Mouse (Mus musculus) lung, postnatal 0 days (tissue): ENCODE data around the gene Prkg1. TPM values are rescaled to one million over a fixed set of nuclear protein-coding genes. Genes with fewer than 3 reads are reported as not detected.
"Not testable (repeated sequence)": the region's sequence is repeated elsewhere in the genome, so short reads cannot be mapped to it uniquely, and the experiment has no call there.

ENCODE experiments used
- ATAC-seq: fragments of 200-750 bp; cut with Nextera tagmentation; 2 replicates; pipeline ENCODE4 v1.8.0; 2017; ENCODE audit warnings: moderate library complexity
- DNase-seq: peaks from one replicate; pipeline ENCODE4 v3.0.0-alpha.2; 2016; ENCODE audit warnings: low spot score
- H3K27ac ChIP-seq: fragments of 300-500 bp; sonication (generic); 2 replicates; pipeline ENCODE4 v1.5.1; 2014; ENCODE audit warnings: antibody characterized with exemption, mild to moderate bottlenecking, low read length, mixed read lengths
- H3K27me3 ChIP-seq: fragments of 300-500 bp; sonication (generic); replicated peaks from 2 replicates; pipeline ENCODE4 v1.6.1; 2014; ENCODE audit warnings: low read length, mixed read lengths; ENCODE audit not compliant: insufficient read depth
- H3K36me3 ChIP-seq: fragments of 300-500 bp; sonication (generic); 2 replicates; pipeline ENCODE4 v1.6.1; 2014; ENCODE audit warnings: low read length, mixed read lengths; ENCODE audit not compliant: insufficient read depth
- H3K4me1 ChIP-seq: fragments of 300-500 bp; sonication (generic); 2 replicates; pipeline ENCODE4 v1.6.1; 2014; ENCODE audit warnings: antibody characterized with exemption, low read depth, low read length, mixed read lengths; ENCODE audit not compliant: insufficient read depth
- H3K4me2 ChIP-seq: fragments of 300-500 bp; sonication (generic); replicated peaks from 2 replicates; pipeline ENCODE4 v1.6.1; 2014; ENCODE audit warnings: low read depth, mild to moderate bottlenecking, low read length, moderate library complexity, mixed read lengths
- H3K4me3 ChIP-seq: fragments of 300-500 bp; sonication (generic); 2 replicates; pipeline ENCODE4 v1.5.1; 2014; ENCODE audit warnings: low read depth, low read length
- H3K9ac ChIP-seq: fragments of 300-500 bp; sonication (generic); replicated peaks from 2 replicates; pipeline ENCODE4 v1.6.1; 2014; ENCODE audit warnings: low read depth, mild to moderate bottlenecking
- H3K9me3 ChIP-seq: fragments of 300-500 bp; sonication (generic); 2 replicates; pipeline ENCODE4 v1.6.1; 2016; ENCODE audit warnings: low read length, mixed read lengths
- CTCF ChIP-seq: IDR thresholded peaks from 2 replicates; pipeline ENCODE4 v1.5.1; 2016; ENCODE audit warnings: antibody characterized with exemption, mild to moderate bottlenecking
- EP300 ChIP-seq: IDR thresholded peaks from 2 replicates; pipeline ENCODE4 v1.6.1; 2016; ENCODE audit warnings: antibody characterized with exemption, mild to moderate bottlenecking, control low read depth
- WGBS: fragments of 180-500 bp; shearing (Covaris S2); extraction: QIAGEN DNeasy Blood & Tissue Kit; methylation state at CpG from one replicate; pipeline ENCODE4 v1.1.7; 2014; 5-methylcytosine and 5-hydroxymethylcytosine counted together
- polyA plus RNA-seq: library from polyadenylated mRNA; unstranded; fragments of >200 nt; fragmentation: Nextera tagmentation; extraction: Ambion mirVana; gene quantifications from 2 replicates; pipeline ENCODE4 v1.2.1, GENCODE M21; 2015

Prkg1 gene
- polyA plus RNA-seq, 1 experiment from 2014 or later: 4.8 TPM

GRCm38 (mm10) chr19:30548411-30549043 lies 1216.3 kb downstream of the Prkg1 start:
- no peak overlapping the region for H3K27ac ChIP-seq
- no peak overlapping the region for H3K9ac ChIP-seq
- DNase-seq (no peak), ATAC-seq (no peak)
- 0 out of 2 replicates have a peak, but pooled peaks cover 4% of the 10 kb centered on the region for H3K4me1 ChIP-seq
- TF ChIP-seq CTCF (no peak), EP300 (no peak)
- H3K36me3 ChIP-seq: no peaks in the 10 kb centered on the region
- H3K9me3 ChIP-seq: no peaks in the 10 kb centered on the region
- 2% methylated on average over 23 of the region's 23 CpGs for WGBS
- no peak overlapping the region for H3K4me3 ChIP-seq
- peaks cover 28% of the 10 kb centered on the region for H3K27me3 ChIP-seq
- H3K4me2 ChIP-seq: peak overlapping the region; percentile 38; the same call in 1 of the 2 replicates

GRCm38 (mm10) chr19:30539365-30539941 lies 1225.4 kb downstream of the Prkg1 start:
- H3K9ac ChIP-seq, DNase-seq: not testable (repeated sequence)
- 1% methylated on average over 39 of the region's 44 CpGs for WGBS

DNA sequence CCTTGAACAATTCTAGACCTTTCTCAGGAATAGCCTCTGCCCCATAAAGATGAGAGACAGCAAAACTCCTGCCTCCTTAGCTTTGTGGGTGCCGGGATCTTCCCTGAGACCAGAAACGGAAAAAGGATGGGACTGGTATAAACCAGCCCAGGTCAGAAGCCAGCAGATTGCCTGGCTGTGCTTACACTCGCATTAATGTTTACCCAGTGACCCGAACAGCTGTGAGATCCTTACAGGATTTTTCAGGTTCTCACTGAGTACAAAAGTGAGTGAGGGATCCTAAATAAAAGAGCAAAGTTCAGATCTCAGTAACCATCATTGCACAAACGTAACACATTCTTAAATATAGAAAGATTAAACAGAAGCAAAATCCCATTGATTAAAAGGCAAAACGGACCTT lies 1248.1 kb downstream of the Prkg1 start:
- TF ChIP-seq CTCF: no peak
- no peak for TF ChIP-seq EP300
- 35% methylated on average over 6 of the region's 6 CpGs for WGBS
- H3K36me3 ChIP-seq: no peaks in the 10 kb centered on the region
- H3K4me2 ChIP-seq: no peak overlapping the region
- no peaks in the 10 kb centered on the region for H3K4me1 ChIP-seq
- H3K4me3 ChIP-seq: no peak overlapping the region
- H3K9me3 ChIP-seq: no peaks in the 10 kb centered on the region
- no peaks in the 10 kb centered on the region for H3K27me3 ChIP-seq
- H3K27ac ChIP-seq: no peak overlapping the region
- DNase-seq (no peak), ATAC-seq (no peak)
- no peak overlapping the region for H3K9ac ChIP-seq

More at GRCm38 (mm10) chr19:30539365-30539941, 1225.4 kb downstream of the Prkg1 start:
- ATAC-seq, H3K9me3 ChIP-seq, H3K36me3 ChIP-seq, H3K27me3 ChIP-seq, H3K27ac ChIP-seq, H3K4me1 ChIP-seq: not testable (repeated sequence)
- Histone ChIP-seq H3K4me2 (peak overlapping the region; percentile 63), H3K4me3 (peak overlapping the region; percentile 35)

Other genes starting within 250 kb of the Prkg1 start
- gene A1cf, start 103.7 kb upstream of the Prkg1 start, polyA plus RNA-seq: not detected in 2 replicates